Mouse (Mus musculus) ovary, postnatal 36 days (tissue): ENCODE data around the gene Efemp2.
A peak's percentile ranks its signal among the peaks of the same experiment; 100 is the strongest.

ENCODE experiments used
- DNase-seq: peaks from one replicate; pipeline ENCODE4 v3.0.0; 2022; ENCODE audit warnings: low spot score, mixed read lengths

Gene Efemp2

DNA sequence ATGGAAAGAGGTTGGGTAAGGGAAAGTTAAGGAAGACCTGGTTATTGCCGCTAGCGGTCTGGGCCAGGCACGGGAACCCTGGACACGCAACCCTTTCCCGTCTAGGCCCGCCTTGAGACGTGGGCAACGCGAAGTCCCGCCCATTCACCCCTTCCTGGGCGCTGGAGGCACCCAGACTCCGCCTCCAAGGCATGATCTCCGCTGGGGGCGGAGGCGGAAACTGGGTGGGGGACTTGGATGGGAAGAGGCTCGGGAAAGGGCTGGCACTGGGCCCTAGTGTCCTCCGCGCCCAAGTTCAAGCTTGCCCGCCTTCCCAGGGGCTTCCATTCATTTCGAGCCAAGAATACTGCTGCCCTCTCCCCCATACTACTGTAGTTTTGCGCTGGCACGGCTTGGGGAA lies at the start of gene Efemp2:
Gene Efemp2, plus strand, starts transcription at position 235 of the 400 bp plus-strand sequence.
- peak; percentile 87 for DNase-seq

DNA sequence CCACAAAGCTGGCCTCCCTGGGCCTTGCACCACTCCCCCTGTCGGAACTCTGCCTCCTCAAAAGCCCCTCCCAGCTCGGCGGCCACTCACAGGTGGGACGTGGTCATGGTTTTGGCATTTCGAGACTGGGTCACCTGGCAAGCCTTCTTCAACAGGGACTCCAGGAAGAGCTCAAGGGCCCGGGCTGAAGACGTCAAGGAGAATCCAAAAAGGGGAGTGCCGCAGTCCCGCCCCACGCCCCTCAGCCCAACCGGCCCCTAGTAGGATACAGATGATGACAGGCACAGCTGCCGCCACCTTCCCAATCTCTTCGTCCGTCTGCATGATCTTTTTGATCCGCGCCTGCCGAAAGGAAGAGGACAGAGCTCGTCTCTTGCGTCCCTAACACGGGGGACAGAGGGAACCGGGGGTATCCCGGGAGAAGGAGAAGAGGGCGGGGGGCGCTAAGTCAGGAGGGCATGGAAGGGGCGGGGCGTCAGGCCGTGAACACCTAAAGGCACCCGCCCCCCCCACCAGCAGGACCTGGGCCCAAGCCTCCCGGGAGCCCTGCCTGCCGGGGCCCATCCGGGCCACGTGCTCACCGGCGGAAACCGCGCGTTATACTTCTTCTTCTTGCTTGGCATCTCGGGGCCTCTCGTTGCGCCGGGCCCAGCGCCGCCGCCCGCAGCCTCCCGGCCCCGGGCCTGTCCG lies 49.5 kb upstream of the Efemp2 start:
- DNase-seq: peak; percentile 83

DNA sequence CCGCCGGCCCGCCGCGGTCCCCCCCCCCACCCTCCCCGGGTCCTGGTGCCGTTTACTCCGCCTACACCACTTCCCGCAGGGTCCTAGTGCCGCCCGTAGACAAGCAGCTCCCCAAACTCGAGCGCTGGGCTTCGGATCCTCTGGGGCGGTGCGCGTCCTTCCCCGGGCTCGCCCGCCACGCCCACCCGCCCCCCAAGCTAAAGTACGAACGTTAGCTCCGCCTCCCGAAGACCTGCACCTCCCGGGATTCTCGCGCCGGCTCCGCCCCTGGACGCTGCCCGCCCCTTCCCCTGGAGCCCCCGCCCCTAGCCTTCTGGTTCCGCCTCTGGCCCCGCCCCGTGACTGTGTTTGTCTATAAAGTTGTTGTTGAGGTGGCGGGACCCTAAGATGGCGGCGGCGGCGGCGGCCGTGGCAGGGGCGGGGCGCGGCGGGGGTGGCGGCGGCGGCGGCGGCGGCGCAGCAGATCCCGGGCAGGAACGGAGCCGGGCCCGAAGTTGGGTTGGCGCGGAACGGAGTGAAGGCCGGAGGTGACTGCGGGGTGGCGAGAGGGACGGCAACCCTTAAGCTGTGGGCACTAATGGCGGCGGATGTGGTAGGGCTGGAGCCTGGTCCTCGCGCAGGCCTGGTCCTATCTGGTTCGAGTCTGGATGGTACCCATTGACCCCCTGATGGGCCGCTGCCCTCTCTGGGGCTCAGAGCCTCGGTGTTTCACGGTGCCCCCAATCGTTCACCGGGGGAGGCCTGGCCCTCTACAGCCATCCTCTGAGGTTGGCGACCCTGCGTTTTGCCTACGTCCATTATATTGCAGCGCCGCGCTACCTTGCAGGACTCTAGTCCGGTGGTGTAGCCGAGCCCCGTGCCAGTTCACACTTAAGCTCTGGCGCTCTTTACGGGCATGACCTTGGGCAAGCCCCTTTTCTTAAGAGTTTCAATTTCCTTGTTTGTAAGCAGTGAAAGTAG lies 48.7 kb upstream of the Efemp2 start, which contains the start of the genes Drap1 and AI837181:
Gene Drap1, minus strand, starts transcription at position 198 of the 960 bp plus-strand sequence.
Gene AI837181, plus strand, starts transcription at position 363 of the 960 bp plus-strand sequence.
- DNase-seq: peak; percentile 96

DNA sequence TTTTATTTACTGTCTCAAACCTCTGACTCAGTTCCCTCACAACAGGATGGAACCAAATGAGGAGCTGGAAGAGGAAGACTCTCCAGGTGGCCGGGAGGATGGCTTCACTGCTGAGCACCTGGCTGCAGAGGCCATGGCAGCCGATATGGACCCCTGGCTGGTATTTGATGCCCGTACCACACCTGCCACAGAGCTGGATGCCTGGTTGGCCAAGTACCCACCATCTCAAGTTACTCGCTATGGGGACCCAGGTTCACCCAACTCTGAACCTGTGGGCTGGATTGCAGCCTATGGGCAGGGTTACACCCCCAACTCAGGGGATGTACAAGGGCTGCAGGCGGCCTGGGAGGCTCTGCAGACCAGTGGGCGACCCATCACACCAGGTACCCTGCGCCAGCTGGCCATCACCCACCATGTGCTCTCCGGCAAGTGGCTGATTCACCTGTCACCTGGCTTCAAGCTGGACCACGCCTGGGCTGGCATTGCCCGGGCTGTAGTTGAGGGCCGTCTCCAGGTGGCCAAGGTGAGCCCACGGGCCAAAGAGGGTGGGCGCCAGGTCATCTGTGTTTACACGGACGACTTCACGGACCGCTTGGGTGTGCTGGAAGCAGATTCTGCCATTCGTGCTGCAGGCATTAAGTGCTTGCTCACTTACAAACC lies 47.7 kb upstream of the Efemp2 start:
- DNase-seq: no peak

DNA sequence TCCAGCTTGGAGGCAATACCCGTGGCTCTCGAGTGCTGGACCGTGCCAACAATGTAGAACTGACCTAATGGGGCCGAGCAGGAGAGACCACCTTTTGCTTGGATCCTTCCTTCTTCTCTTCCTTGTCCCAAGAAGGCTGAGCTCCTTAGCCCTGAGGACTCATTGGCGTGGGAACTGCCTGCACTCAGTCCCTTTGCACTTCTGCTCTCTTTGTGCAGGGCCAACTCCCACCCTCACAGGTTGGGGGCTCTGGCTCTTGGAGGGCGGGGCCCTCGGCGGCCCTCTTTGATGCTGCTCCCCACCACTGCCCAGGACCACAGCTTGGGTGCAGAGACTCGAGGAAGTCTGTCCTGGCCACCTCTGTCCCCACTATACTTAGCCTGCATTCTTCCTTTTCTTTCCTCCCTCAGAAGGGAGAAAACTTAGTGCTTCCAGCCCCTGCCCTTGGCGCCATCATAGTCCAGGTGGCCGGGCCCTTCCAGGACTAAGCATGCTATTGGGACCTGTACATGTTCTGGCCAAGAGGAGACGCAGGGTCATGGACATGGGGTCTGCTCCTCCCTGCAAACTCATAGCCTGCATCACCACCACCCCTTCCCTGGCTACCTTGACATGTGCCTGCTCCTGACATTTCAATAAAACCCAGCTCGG lies 47.0 kb upstream of the Efemp2 start:
- DNase-seq: no peak

DNA sequence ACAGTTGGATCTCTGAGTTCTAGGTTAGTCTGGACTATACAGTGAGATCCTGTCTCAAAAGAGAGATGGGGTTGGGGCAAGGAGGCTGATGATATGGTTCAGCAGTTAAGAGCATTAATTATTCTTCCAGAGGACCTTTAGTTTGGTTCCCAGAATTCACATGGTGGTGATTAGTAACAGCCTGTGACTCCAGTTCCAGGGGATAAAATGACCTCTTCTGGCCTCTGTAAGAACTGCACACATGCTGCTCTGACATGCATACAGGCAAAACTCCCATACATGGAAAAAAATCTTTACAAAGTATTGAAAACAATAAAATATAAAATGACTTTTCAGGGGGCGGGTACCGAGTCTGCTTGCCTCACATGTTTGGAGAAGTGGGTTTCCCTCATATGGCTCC lies 45.7 kb upstream of the Efemp2 start:
- no peak for DNase-seq

DNA sequence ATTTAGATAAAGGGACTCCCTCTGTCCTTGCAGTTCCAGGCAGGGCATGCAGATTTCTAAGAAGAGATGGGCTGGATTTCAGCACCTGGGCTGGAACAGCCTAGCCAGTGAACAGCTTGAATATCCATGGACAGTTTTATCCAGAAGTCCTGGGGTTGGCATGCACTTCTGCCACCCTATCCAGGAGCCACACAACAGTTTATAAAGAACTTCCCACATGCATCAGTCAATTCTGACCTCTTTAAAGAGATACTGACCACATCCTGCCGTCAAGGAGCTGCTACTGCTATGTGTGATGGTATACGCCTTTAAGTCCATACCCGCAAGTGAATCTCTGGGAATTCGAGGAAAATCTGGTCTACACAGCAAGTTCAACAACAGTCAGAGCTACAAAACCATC lies 44.5 kb upstream of the Efemp2 start:
- DNase-seq: no peak

DNA sequence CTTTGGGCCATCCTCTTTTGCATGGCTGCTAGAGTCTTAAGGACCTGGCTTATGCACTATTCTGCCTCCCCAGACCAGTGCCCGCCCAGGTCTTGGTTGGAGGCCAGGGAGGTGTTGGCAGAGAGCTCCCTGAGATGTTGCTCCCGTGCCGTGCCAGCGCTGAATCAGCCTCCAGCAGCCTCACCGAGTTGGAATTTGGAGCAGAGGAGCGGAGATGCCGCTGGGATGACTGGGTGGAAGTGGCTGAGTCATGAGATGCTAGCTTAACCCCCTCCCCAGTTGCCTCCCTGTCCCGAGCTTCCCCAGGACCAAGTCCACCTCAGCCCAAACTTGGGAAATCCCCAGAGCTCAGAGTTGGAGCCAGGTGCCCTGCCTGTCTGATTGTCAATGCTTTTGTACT lies 43.9 kb upstream of the Efemp2 start:
- peak; percentile 61 for DNase-seq

DNA sequence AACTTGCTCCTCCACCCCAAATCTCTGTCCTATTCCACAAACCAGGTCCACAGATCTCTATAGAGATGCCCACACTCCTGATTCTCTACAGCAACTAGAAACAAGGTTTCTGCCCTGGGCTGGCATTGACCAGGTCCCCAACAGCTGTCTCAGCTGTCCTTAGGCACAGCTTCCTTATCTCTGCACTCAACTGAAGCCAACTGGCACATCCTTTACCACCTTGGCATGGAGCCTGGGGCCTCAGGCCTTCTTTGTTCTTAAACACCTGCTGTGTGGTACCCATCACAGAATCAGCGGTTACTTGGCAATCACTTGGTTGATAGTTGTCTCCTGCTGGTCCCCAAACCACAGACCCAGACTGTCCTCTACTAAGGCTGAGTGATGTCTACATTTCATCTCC lies 43.3 kb upstream of the Efemp2 start:
- no peak for DNase-seq

DNA sequence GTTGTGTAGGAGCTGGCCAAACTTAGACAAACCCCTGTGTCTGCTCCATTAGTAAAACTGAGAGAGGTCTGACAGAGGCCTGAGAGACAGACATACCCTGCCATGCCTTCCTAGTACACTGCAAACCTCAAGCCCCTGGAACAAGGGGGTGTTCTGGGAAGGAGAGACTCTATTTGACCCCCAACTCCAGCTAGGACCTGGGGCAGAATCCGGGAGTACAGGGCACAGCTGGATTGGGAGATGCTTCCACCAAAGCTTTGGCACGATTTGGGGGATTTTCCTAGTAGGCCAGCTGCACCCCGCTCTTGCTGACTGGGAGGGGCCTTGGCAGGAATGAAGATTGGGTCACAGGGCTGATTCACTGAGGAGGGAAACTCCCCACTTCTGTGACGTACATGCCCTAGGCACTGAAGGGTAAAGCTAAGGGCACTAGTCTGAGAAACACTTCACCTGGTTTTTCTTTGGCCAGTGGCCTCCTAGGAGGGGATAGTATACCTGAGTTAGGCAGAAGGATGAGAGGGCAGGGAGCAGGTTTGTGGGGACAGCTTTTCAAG lies 41.8 kb upstream of the Efemp2 start:
- no peak for DNase-seq

DNA sequence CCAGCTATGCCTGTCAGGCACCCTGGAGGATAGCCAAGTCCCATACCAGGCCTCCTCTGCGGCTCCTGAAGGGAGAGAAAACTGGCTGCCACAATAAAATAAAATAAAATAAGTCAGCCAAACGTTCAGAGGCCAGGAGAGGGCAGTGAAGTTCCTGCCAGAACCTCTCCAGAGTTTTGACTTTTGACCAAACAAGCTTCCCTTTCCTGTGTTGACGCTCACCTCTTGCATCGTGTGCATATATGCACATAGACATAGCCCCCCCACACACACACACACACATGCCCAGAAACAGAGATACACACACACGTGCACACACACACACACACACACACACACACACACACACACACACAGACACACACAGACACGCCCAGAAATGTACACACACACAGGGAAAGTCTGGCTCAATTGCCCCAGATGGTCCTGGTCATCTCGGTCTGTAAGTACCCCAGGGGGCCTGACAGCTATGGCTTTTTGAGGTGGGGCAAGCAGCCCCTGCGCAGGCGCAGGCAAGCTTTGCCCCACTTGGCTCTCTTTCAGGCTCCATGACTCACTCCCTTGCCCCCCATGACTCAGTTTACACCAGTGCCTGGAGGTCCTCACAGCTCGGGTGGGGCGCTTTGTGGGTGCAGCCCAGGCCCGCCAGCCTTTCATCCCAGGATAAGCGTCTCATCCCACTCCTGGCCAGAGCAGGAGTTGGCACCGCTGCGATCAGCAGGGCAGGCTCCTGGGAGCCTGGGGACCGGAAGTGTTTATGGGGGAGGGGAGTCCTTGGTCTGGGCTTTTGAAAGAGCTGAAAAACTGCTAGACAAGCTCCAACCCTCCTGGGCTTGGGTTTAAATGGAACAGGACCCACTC lies 40.5 kb upstream of the Efemp2 start:
- DNase-seq: peak; percentile 59

DNA sequence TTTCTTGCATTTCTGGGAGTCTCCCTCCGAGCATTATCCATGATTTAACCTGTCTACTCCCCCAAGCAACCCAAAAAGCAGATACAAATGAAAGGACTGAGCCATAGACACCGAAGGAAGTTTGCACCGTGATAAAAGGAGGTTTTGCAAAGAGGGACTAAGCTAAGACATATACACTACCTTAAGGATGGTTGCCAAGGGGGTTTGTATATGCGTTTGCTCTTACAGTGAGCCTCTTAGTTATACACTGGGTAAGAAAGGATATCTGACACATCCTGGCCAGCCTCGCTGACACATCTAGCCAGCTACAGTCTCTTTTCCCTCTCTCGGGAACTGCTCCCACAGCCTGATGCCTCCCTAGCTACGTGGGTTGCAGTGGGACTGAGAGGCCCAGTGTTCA lies 39.8 kb upstream of the Efemp2 start:
- no peak for DNase-seq

DNA sequence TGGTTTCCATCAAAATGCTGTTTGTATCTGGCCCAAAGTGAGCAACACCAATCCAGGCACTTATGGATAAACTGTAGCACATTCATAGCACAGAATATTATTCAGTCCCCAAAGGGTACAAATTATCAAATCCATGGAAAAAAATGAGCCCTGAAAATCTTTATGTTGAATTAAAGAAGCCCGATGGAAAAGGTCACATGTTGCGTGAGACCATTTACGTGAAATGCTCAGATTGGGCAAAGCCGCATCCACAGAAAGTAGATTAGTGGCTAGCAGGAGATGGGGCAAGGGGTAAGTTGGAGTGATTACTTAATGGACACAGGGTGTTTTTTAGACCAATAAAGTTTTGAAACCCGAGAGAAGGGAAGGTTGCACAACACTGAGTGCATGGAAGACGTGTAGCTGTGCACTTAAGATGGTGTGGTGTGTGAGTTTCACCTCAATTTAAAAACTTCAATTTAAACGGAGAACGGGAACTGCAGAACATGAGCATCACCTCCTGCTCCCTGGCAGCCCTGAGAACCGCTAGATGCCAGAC lies 29.3 kb upstream of the Efemp2 start:
- no peak for DNase-seq

DNA sequence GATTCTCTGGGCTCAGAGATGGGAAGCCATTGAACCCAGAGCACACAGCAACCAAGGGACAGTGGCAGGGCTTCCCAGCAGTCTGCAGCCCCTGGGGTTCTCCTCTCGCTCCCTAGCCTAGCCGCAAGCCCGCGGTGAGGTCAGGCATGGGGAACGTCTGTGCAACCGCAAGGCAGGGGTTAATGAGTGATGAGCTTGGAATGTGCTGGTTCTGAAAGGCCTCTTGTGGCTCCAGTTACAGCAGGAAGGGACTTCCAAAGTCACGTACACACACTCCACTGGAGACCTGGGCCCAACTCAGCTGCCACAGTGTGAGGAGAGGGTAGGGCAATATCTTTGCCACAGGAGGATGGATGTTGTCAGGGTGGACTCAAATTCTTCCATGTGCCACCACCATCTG lies 28.8 kb upstream of the Efemp2 start:
- DNase-seq: no peak

DNA sequence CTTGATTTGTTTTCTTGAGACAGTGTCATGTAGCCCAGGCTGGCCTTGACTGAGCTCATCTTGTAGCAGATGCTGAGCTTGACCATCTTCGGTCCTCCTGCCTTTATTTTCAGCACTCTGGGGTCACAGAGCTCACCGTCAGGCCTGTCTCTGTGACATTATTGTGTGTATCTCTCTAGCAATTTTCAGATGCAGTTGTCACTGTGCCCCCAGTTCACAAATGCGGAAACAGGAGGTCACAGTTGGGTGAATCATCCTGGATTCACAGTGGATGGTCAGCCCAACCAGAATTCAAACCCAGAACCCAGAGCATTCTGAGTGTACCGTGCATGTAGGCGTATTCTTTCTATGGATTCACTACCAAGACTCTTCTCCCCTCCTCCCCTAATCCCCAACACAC lies 28.0 kb upstream of the Efemp2 start:
- DNase-seq: no peak

DNA sequence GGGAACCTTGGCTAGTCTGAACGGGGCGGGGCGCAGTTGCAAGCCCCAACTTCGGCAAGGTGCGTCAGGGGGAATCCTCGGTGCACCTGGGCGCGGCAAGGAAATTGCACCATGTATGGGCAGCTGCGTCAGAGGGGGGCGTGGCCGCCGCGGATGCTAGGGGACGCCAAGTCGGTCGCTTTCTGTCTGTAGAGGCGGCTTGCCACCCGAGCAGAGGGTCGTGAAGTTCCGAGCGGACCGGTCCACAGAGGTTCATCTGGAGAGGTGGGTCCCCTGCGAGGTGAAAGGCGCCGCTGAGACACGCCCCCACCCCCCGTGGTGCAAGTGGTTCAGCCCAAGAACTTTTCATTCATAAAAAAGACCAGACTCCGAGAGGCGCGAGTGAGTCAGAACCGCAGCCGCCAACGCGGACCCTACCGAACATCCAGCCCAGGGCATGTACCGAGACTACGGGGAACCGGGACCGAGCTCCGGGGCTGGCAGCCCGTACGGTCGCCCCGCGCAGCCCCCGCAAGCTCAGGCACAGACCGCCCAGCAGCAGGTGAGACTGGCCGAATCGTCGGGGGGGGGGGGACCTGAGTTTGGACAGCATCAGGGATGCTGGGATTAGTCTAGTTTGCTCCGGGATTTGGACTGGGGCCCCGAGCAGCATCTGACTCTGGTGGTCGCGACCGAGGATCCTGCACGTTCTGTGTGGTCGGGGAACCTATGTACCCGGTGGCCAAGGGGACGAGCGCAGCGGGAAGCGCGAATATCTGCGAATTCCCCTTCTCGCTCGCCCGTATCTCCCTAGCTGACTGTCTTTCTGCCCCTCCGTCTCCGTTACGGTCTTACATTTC lies 26.0 kb upstream of the Efemp2 start, which contains the start of gene Fosl1:
Gene Fosl1, plus strand, starts transcription at position 33 of the 839 bp plus-strand sequence.
- peak; percentile 64 for DNase-seq

DNA sequence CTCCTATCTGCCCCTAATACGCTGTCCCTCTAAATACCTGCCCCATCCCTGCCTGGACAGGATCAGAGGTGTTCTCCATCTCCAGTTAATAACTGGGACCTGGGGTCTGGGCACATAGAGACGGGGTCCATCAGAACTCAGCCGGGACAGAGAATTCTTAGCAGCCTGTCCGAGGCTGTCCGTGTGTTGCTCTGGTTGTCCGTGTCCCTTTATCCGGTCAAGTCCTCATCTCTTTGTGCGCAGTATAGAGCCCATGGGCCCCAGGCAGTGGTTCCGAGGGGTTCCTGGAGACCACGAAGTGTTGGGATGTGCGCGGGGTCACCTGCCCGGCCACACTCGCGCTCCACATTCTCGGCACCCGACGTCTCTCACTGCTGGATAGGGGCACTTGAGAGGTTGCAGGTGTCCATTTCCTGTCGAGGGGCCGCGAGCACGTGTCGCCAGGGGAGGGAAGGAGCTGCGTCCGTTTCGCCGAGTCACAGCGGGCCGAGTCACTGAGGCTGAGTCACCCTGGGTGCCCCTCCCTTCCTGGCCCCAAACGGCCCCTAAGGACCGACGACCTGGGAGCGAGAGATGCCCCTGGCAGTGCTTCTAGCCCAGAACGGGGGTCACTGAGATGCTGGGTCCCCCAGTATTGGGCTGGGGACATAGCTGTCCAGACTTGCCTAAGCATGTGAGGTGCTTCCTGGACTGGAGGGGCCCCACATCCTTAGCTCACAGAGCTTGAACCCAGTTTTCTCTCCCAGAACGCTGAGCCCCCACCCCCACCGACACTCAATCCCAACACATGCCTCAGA lies 25.2 kb upstream of the Efemp2 start:
- DNase-seq: no peak

DNA sequence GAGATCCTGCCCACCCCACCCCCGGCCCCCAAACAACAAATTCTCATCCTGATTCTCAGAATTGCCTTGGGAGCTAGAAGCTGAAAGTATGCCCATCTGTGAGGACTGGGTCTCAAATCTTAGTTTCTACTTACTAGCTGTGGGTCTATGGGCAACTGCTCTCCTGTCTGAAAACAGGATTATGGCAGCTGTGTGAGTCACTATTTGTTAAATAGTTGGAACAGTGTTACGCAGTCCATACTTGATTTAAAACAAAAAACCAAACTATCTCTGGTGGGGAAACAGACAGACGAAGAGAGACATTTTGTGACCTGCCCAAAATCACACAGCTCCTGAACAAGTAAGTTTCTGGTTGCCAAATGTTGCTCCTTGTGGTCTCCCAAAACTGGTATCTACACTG lies 24.1 kb upstream of the Efemp2 start:
- DNase-seq: no peak

DNA sequence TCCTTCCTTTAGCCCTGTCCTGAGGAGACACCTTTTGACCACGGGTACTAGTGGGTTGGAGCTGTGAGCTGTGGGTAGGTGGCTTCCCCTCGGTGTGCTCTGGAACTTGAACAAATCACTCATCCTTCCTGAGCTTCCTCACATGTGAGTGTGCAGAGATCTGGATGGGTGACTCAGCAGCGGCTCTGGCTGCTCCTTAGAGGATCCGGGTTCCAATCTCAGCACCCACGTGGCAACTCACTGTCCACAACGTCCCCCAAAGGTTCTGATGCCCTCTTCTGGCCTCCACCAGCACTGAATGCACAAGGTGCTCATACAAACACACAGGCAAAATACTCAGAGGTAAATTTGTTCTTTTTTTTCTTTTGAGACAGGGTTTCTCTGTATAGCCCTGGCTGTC lies 22.0 kb upstream of the Efemp2 start:
- DNase-seq: no peak
